Mouse (Mus musculus): ENCODE results near the gene Ube2v1.

DNA sequence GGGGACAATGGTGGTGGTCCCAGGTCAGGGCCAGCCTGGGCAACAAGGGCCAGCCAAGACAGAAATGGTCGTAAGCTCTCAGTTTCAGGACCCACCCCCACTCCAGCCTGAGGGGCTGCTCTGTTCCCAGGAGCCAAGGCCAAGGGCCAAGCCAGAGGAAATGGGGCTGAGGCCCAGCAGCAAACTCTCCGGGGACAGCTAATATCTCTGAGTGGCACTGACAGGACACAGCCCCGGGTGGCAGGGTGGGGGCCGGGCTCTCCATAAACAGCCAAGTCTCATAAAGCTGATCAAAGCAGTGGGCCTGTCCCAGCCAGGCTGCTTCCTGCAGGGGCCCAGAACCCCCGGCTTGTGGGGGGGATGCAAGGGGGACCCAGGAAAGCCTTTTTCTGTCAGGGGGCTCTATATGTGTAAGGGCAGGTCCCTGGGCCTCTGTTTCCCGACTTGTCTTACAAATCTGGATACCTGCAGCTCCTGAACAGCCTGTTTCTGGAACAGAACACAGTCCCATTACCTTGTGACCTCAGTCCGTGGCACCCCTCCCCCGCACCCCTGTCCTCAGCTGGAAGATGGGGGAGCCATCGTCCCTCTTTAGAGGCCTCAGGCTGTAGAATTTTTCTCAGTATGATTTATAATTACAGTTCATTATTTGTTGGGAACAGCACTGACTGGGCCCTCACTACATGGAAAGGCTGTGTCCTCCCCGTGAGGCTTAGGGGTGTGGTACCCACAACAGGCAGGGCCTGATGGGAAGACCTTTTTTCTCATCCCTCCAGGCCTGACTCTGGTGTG is 48.5 kb downstream of the Ube2v1 start:
- TF ChIP-seq CTCF (IDR thresholded peaks at IDR 0.05; ENCODE audit: control insufficient read depth, insufficient read depth, insufficient read length) (no peak), MYOD1 (IDR thresholded peaks at IDR 0.05; ENCODE audit: control insufficient read depth, insufficient read length, low read depth) (no peak), USF1 (IDR thresholded peaks at IDR 0.05; ENCODE audit: low read depth) (no peak), MAX (IDR thresholded peaks at IDR 0.05) (no peak), FOSL1 (IDR thresholded peaks at IDR 0.05; ENCODE audit: insufficient read depth, low read length, poor library complexity, severe bottlenecking) (no peak), MYOG (IDR thresholded peaks at IDR 0.05; ENCODE audit: control insufficient read depth, extremely low read depth, insufficient read length) (no peak)

Measured in C2C12 (cell line).